Mouse (Mus musculus) midbrain, embryonic 15.5 days (tissue): ENCODE data around the gene Pcbp1. TPM values are rescaled to one million over a fixed set of nuclear protein-coding genes. Genes with fewer than 3 reads are reported as not detected.

Source experiments
- ATAC-seq: fragments of 200-750 bp; cut with Nextera tagmentation; replicated peaks from 2 replicates; pipeline ENCODE4 v1.8.0; 2017; ENCODE audit warnings: moderate TSS enrichment
- H3K27ac ChIP-seq: fragments of 300-500 bp; sonication (generic); 2 replicates; pipeline ENCODE4 v1.5.1; 2015; ENCODE audit warnings: mild to moderate bottlenecking, inconsistent platforms
- H3K27me3 ChIP-seq: fragments of 300-500 bp; sonication (generic); replicated peaks from 2 replicates; pipeline ENCODE4 v1.6.1; 2015; ENCODE audit warnings: inconsistent platforms
- H3K36me3 ChIP-seq: fragments of 300-500 bp; sonication (generic); replicated peaks from 2 replicates; pipeline ENCODE4 v1.6.1; 2015; ENCODE audit warnings: inconsistent platforms
- H3K4me1 ChIP-seq: fragments of 300-500 bp; sonication (generic); 2 replicates; pipeline ENCODE4 v1.6.1; 2015; ENCODE audit warnings: inconsistent platforms
- H3K4me2 ChIP-seq: fragments of 300-500 bp; sonication (generic); 2 replicates; pipeline ENCODE4 v1.6.1; 2015; ENCODE audit warnings: inconsistent platforms, mild to moderate bottlenecking, moderate library complexity
- H3K4me3 ChIP-seq: fragments of 300-500 bp; sonication (generic); 2 replicates; pipeline ENCODE4 v1.5.1; 2015; ENCODE audit warnings: mild to moderate bottlenecking, inconsistent platforms
- H3K9ac ChIP-seq: fragments of 300-500 bp; sonication (generic); 2 replicates; pipeline ENCODE4 v1.6.1; 2015; ENCODE audit warnings: mild to moderate bottlenecking, inconsistent platforms
- H3K9me3 ChIP-seq: fragments of 300-500 bp; sonication (generic); 2 replicates; pipeline ENCODE4 v1.6.1; 2016; ENCODE audit warnings: inconsistent platforms
- WGBS: fragments of 180-500 bp; shearing (Covaris S2); methylation state at CpG from one replicate; pipeline ENCODE4 v1.1.7; 2015; ENCODE audit warnings: mixed read lengths; 5-methylcytosine and 5-hydroxymethylcytosine counted together
- microRNA-seq: library from miRNA; unstranded; fragments of <30 nt; microRNA quantifications from one replicate; pipeline ENCODE4, GENCODE M21; 2016
- polyA plus RNA-seq: library from polyadenylated mRNA; unstranded; fragments of >200 nt; fragmentation: Nextera tagmentation; extraction: Ambion mirVana; gene quantifications from 2 replicates; pipeline ENCODE4 v1.2.1, GENCODE M21; 2015

Gene Pcbp1
- polyA plus RNA-seq, 1 experiment from 2014 or later, result 339 TPM

DNA sequence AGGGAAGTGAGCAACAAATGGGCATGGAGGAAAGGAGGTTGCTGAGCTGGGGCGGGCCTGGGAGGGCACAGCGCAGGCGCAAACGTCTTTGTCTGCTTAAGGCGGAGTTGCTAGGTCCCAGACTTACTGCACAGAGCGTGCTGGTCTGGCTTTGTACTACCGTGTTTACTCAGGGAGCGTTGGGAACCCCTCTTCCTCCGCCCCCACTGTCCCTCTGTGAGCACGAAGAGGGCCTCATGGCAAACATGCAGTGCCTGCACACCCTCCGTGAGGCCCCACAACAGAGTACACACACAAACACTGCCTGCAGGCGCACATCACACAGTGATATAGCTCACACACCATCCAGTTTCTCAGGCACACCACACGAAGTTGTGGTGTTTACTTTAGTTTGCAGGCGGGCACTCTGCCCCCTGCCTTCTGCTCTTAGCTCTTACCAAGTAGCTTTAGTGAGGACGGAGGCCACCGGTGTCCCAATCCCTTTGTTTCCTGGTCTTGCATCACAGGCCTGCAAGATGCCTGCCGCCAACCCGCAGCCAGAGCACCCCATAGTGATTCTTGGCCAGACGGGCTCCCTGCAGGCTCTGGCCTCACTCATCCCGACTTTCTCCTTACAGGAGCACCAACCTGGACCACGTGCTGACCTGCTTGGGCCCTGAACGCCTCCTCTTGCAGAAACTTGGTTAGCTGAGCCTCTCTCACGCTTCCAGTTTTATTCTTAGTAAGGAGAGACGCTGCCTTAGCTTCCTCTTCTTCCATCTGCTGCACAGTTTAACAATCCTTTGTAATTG is 38.6 kb downstream of the Pcbp1 start:
- peak overlapping the region; percentile 93 for H3K27ac ChIP-seq
- no peaks in the 10 kb centered on the region for H3K36me3 ChIP-seq
- peak overlapping the region; percentile 46 for H3K4me2 ChIP-seq
- H3K27me3 ChIP-seq, result no peaks in the 10 kb centered on the region
- H3K4me3 ChIP-seq, result no peak overlapping the region
- H3K9me3 ChIP-seq, result no peaks in the 10 kb centered on the region
- H3K4me1 ChIP-seq, result peaks cover 16% of the 10 kb centered on the region
- peak; percentile 97 for ATAC-seq
- WGBS, result 2% methylated on average over 24 of the region's 24 CpGs
- peak overlapping the region; percentile 37 for H3K9ac ChIP-seq

DNA sequence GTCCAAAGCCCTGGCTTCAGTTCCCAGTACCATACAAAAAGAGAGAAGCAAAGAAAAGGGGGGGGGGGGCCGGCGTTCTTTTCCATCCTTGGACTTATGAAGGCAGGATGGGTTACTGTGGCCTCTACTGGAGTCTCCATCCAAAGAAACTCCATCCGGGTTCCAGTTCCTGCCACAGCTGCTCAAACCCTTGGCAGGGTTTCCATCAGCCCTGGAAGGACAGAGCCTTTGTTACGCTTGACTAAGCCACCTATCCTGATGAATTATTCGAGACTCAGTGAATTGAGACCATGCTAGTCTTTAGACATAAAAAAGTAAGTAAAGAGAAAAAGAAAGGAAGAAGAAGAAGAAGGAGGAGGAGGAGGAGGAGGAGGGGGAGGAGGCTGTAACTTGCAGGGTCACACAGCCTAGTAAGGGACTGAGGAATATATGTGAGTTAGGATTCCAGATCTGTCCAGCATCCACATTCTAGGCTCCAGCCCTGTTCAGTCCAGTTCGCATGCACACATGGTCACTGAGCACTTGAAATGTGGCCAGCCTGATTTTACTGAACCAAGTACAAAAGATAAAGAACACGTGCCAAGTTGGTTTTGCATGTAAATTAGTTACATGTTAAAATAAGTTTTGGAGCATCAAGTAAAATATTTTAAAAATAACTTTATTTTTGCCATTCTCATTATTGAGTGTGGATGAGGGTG is 40.0 kb downstream of the Pcbp1 start:
- no peaks in the 10 kb centered on the region for H3K9me3 ChIP-seq
- no peak overlapping the region for H3K4me2 ChIP-seq
- WGBS, result 59% methylated on average over 7 of the region's 7 CpGs
- peaks cover 16% of the 10 kb centered on the region for H3K4me1 ChIP-seq
- no peak overlapping the region for H3K9ac ChIP-seq
- no peak overlapping the region for H3K4me3 ChIP-seq
- no peaks in the 10 kb centered on the region for H3K27me3 ChIP-seq
- H3K27ac ChIP-seq, result no peak overlapping the region
- H3K36me3 ChIP-seq, result no peaks in the 10 kb centered on the region
- ATAC-seq, result no peak

- no peak for ATAC-seq
- Histone ChIP-seq H3K9me3 (no peaks in the 10 kb centered on the region), H3K9ac (no peak overlapping the region), H3K36me3 (no peaks in the 10 kb centered on the region), H3K4me1 (peaks cover 7% of the 10 kb centered on the region), H3K4me3 (no peak overlapping the region), H3K4me2 (no peak overlapping the region), H3K27me3 (no peaks in the 10 kb centered on the region), H3K27ac (no peak overlapping the region)
- 90% methylated on average over 5 of the region's 5 CpGs for WGBS
These were observed 44.2 kb downstream of the Pcbp1 start for GRCm38 (mm10) chr6:86481871-86482270.

- Histone ChIP-seq H3K9me3 (no peaks in the 10 kb centered on the region), H3K27me3 (no peaks in the 10 kb centered on the region), H3K36me3 (no peaks in the 10 kb centered on the region), H3K27ac (peak overlapping the region; percentile 14), H3K9ac (no peak overlapping the region), H3K4me1 (peaks cover 6% of the 10 kb centered on the region; the same call in 1 of the 2 replicates), H3K4me3 (no peak overlapping the region), H3K4me2 (no peak overlapping the region)
- WGBS, result 38% methylated on average over 9 of the region's 9 CpGs
- no peak for ATAC-seq
These were observed 45.8 kb downstream of the Pcbp1 start for GRCm38 (mm10) chr6:86480189-86480831.

DNA sequence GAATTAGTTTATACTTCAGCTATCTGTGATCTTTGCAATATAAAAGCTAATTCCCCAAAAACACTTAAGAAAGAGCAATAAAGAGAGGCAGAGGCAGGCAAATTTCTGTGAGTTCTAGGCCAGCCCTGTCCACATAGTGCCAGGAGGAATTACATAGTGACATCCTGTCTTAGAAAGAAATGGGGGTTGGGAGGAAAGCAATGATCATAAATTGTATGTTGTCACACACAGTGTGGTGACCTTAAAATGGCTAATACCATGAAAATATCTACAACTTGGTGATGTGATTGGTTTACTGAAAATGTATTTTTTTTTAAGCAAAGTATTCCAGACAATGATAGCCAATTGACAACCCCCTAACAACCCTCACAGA is 46.3 kb downstream of the Pcbp1 start:
- Histone ChIP-seq H3K4me2 (no peak overlapping the region), H3K9me3 (no peaks in the 10 kb centered on the region), H3K27me3 (no peaks in the 10 kb centered on the region), H3K4me1 (peaks cover 6% of the 10 kb centered on the region; the same call in 1 of the 2 replicates), H3K36me3 (no peaks in the 10 kb centered on the region), H3K9ac (no peak overlapping the region), H3K4me3 (no peak overlapping the region), H3K27ac (no peak overlapping the region)
- ATAC-seq, result no peak

GRCm38 (mm10) chr6:86479311-86479710 is 46.8 kb downstream of the Pcbp1 start:
- H3K4me1 ChIP-seq, result peaks cover 6% of the 10 kb centered on the region; the same call in 1 of the 2 replicates
- no peak overlapping the region for H3K27ac ChIP-seq
- no peak overlapping the region for H3K9ac ChIP-seq
- WGBS, result 68% methylated on average over 3 of the region's 3 CpGs
- H3K27me3 ChIP-seq, result no peaks in the 10 kb centered on the region
- ATAC-seq, result no peak
- H3K36me3 ChIP-seq, result no peaks in the 10 kb centered on the region
- H3K4me3 ChIP-seq, result no peak overlapping the region
- H3K9me3 ChIP-seq, result no peaks in the 10 kb centered on the region
- no peak overlapping the region for H3K4me2 ChIP-seq

DNA sequence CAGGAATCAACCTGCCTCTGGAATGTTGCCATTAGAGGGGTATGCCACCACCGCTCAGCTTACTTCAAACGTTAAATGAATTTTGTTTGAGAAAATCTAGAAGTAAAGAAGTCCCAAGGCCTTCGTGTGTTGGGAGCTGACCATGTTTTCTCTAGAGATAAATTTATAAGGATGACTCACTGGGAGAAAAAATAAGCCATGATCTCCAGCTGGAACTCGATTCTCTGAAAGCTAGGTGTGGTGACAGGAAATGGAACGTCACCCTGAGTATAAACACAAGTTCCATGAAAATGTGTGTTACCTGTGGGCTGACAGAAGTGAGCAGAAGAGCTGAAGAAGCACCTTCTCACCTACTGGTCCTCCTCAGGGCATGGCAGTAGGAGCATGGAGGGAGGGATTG is 49.2 kb downstream of the Pcbp1 start:
- ATAC-seq, result no peak
- H3K4me3 ChIP-seq, result no peak overlapping the region
- no peak overlapping the region for H3K27ac ChIP-seq
- H3K4me2 ChIP-seq, result no peak overlapping the region
- 85% methylated on average over 5 of the region's 5 CpGs for WGBS
- no peak overlapping the region for H3K9ac ChIP-seq
- H3K27me3 ChIP-seq, result no peaks in the 10 kb centered on the region
- H3K36me3 ChIP-seq, result no peaks in the 10 kb centered on the region
- peaks cover 16% of the 10 kb centered on the region for H3K4me1 ChIP-seq
- no peaks in the 10 kb centered on the region for H3K9me3 ChIP-seq

- Histone ChIP-seq H3K4me1 (peaks cover 24% of the 10 kb centered on the region), H3K36me3 (no peaks in the 10 kb centered on the region), H3K4me3 (no peak overlapping the region), H3K9ac (no peak overlapping the region), H3K27ac (no peak overlapping the region), H3K9me3 (no peaks in the 10 kb centered on the region), H3K4me2 (no peak overlapping the region), H3K27me3 (no peaks in the 10 kb centered on the region)
- no peak for ATAC-seq
- 87% methylated on average over 9 of the region's 9 CpGs for WGBS
These were observed 50.5 kb downstream of the Pcbp1 start for GRCm38 (mm10) chr6:86475462-86476167.

DNA sequence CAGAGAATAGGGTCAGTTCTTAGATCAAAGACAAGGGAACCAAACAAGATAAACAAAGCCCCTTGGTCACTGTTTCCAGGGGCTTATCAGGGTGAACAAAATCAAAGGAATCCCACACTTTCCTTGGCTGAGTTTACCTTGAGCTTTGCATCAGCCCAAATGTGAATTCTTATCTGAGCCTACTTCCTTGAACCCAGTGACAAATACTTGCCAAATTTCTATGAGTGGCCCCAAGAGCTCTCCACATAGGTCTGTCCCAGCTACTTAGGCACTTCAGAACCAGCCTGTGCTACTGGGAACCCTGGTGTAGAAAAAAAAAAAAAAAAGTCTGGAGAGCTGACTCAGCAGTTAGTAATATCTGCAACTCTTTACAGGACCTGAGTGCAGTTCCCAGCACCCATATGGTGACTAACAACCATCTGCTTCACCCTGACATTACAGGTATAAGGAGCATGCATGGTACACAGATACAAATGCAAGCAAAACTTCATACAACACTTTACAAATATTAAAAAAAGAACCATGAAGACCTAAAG is 51.4 kb downstream of the Pcbp1 start:
- Histone ChIP-seq H3K4me3 (no peak overlapping the region), H3K4me2 (no peak overlapping the region), H3K36me3 (no peaks in the 10 kb centered on the region), H3K27me3 (no peaks in the 10 kb centered on the region), H3K9ac (no peak overlapping the region), H3K27ac (no peak overlapping the region), H3K4me1 (peaks cover 18% of the 10 kb centered on the region), H3K9me3 (no peaks in the 10 kb centered on the region)
- no peak for ATAC-seq

Small RNA genes lying within 50 kb of the gene (microRNA-seq; reads per million reads assigned to microRNA genes)
- not detected for gene Gm22184

Other genes starting within 250 kb of the Pcbp1 start
- gene Fam136a, start 160.7 kb downstream of the Pcbp1 start, polyA plus RNA-seq, result 118 and 122 TPM in 2 replicates
- gene Snrpg, start 155.0 kb downstream of the Pcbp1 start, polyA plus RNA-seq, result 377 and 389 TPM in 2 replicates
- 93.3 and 96.5 TPM in 2 replicates for gene Pcyox1, start 129.2 kb downstream of the Pcbp1 start, polyA plus RNA-seq
- 334 and 360 TPM in 2 replicates for gene Tia1, start 122.1 kb downstream of the Pcbp1 start, polyA plus RNA-seq
- not detected in 2 replicates for gene Gm44790, start 99.7 kb downstream of the Pcbp1 start, polyA plus RNA-seq
- gene C87436, start 87.9 kb downstream of the Pcbp1 start, polyA plus RNA-seq, result 25.2 and 25.8 TPM in 2 replicates
- gene Asprv1, start 101.8 kb upstream of the Pcbp1 start, polyA plus RNA-seq, result 0.47 and 1.7 TPM in 2 replicates
- gene Mxd1, start 142.8 kb upstream of the Pcbp1 start, polyA plus RNA-seq, result 23.9 and 24.5 TPM in 2 replicates
- gene Snrnp27, start 158.2 kb upstream of the Pcbp1 start, polyA plus RNA-seq, result 91.5 and 92.0 TPM in 2 replicates
- gene Gmcl1, start 207.1 kb upstream of the Pcbp1 start, polyA plus RNA-seq, result 33.8 and 34.5 TPM in 2 replicates